8 mouse cellular contexts compared by ENCODE assay signal in genomic region chr7:122803839-122804496, GRCm38 (mm10).
DNase-seq lines count a peak whose midpoint lies in the region; TF ChIP-seq lines count a peak whose summit lies in the region.

No protein-coding gene starts in this region.

- intact Hi-C loops in heart, postnatal 14 days (cut with DNase I), result loop anchor here (10.0 kb wide), 1 partner anchor 329 kb away; no protein-coding TSS in a partner anchor

- no peak overlapping the region for H3K4me3 ChIP-seq in layer of hippocampus, adult 2 months

- peak; percentile 9 to 23 for DNase-seq in layer of hippocampus, postnatal 10 days (ENCODE audit: low spot score in 2 of 2)
- no peak for DNase-seq in layer of hippocampus, adult 2 months (ENCODE audit: low spot score in 2 of 2)
- DNase-seq in cerebellum, postnatal 25 days, result peak; percentile 8 to 27
- DNase-seq in heart, postnatal 14 days, result peak; percentile 51 to 64
- peak; percentile 9 to 58 for DNase-seq in left cerebral cortex, adult 8-10 months (ENCODE audit: low spot score in 2 of 2)
- peak; percentile 31 for DNase-seq in right cerebral cortex, postnatal 14 days
- DNase-seq in natural killer cell, adult 2 months (ENCODE audit: low spot score in 2 of 2), result no peak
- DNase-seq in urinary bladder, adult 2 months (ENCODE audit: low spot score), result no peak

- no peak overlapping the region for H3K27ac ChIP-seq in layer of hippocampus, adult 2 months

- TF ChIP-seq CTCF in layer of hippocampus, adult 2 months (conservative IDR thresholded peaks at IDR 0.05), result no peak

Comparison
In these comparisons a context has a peak if more than half of its experiments do, and no peak if none do; other contexts are left out.
1. DNase-seq: peak in layer of hippocampus, postnatal 10 days (2 of 2), cerebellum, postnatal 25 days (2 of 2), heart, postnatal 14 days (2 of 2), left cerebral cortex, adult 8-10 months (2 of 2) and right cerebral cortex, postnatal 14 days (single experiment); none in layer of hippocampus, adult 2 months (0 of 2), natural killer cell, adult 2 months (0 of 2) and urinary bladder, adult 2 months (single experiment).